Mouse (Mus musculus): Measurements from ENCODE around the gene Ppp4r4. TPM values are rescaled to one million over a fixed set of nuclear protein-coding genes. Genes with fewer than 3 reads are reported as not detected.
"Not testable (repeated sequence)": the region's sequence is repeated elsewhere in the genome, so short reads cannot be mapped to it uniquely, and the experiment has no call there.

Ppp4r4 gene
- polyA plus RNA-seq, 1 experiment from 2014 or later, result 2.5 TPM

GRCm38 (mm10) chr12:103544213-103544612 is 12.1 kb downstream of the Ppp4r4 start:
- no peak for ATAC-seq (ENCODE audit: low FRiP score)
- Histone ChIP-seq H3K27me3 (no peaks in the 10 kb centered on the region), H3K4me1 (replicated peaks) (no peaks in the 10 kb centered on the region), H3K36me3 (no peaks in the 10 kb centered on the region), H3K9ac (no peak overlapping the region), H3K27ac (no peak overlapping the region), H3K4me3 (no peak overlapping the region), H3K9me3 (no peaks in the 10 kb centered on the region), H3K4me2 (no peak overlapping the region)
- 7% methylated on average over 3 of the region's 3 CpGs for WGBS

GRCm38 (mm10) chr12:103547438-103547837 is 15.4 kb downstream of the Ppp4r4 start:
- Histone ChIP-seq H3K9me3 (no peaks in the 10 kb centered on the region), H3K27me3 (no peaks in the 10 kb centered on the region), H3K36me3 (no peaks in the 10 kb centered on the region), H3K4me1 (replicated peaks) (no peaks in the 10 kb centered on the region), H3K27ac (no peak overlapping the region), H3K4me2 (no peak overlapping the region), H3K4me3 (no peak overlapping the region), H3K9ac (no peak overlapping the region)
- no peak for ATAC-seq (ENCODE audit: low FRiP score)
- 17% methylated on average over 2 of the region's 2 CpGs for WGBS

- Histone ChIP-seq H3K27ac (no peak overlapping the region), H3K4me1 (replicated peaks) (no peaks in the 10 kb centered on the region), H3K9me3 (no peaks in the 10 kb centered on the region), H3K27me3 (no peaks in the 10 kb centered on the region), H3K4me2 (no peak overlapping the region), H3K36me3 (no peaks in the 10 kb centered on the region), H3K9ac (no peak overlapping the region), H3K4me3 (no peak overlapping the region)
- ATAC-seq (ENCODE audit: low FRiP score), result no peak
- WGBS, result 81% methylated on average over 4 of the region's 4 CpGs
Observed at GRCm38 (mm10) chr12:103548526-103548925, 16.4 kb downstream of the Ppp4r4 start.

GRCm38 (mm10) chr12:103550047-103550446 is 18.0 kb downstream of the Ppp4r4 start:
- Histone ChIP-seq H3K4me3 (no peak overlapping the region), H3K4me2 (no peak overlapping the region), H3K27me3 (no peaks in the 10 kb centered on the region), H3K27ac (no peak overlapping the region), H3K36me3 (no peaks in the 10 kb centered on the region), H3K4me1 (replicated peaks) (no peaks in the 10 kb centered on the region), H3K9me3 (no peaks in the 10 kb centered on the region), H3K9ac (no peak overlapping the region)
- no peak for ATAC-seq (ENCODE audit: low FRiP score)
- WGBS, result 82% methylated on average over 6 of the region's 6 CpGs

- Histone ChIP-seq H3K9ac (no peak overlapping the region), H3K36me3 (no peaks in the 10 kb centered on the region), H3K4me3 (no peak overlapping the region), H3K4me2 (no peak overlapping the region), H3K9me3 (no peaks in the 10 kb centered on the region), H3K27ac (no peak overlapping the region), H3K4me1 (replicated peaks) (no peaks in the 10 kb centered on the region), H3K27me3 (no peaks in the 10 kb centered on the region)
- no peak for ATAC-seq (ENCODE audit: low FRiP score)
- 78% methylated on average over 4 of the region's 4 CpGs for WGBS
Observed at GRCm38 (mm10) chr12:103551422-103551821, 19.3 kb downstream of the Ppp4r4 start.

- Histone ChIP-seq H3K4me1 (replicated peaks) (no peaks in the 10 kb centered on the region), H3K9ac (no peak overlapping the region), H3K27ac (no peak overlapping the region), H3K36me3 (no peaks in the 10 kb centered on the region), H3K27me3 (no peaks in the 10 kb centered on the region), H3K9me3 (no peaks in the 10 kb centered on the region), H3K4me2 (no peak overlapping the region), H3K4me3 (no peak overlapping the region)
- WGBS, result 92% methylated on average over 2 of the region's 2 CpGs
- no peak for ATAC-seq (ENCODE audit: low FRiP score)
Observed at GRCm38 (mm10) chr12:103552506-103552905, 20.4 kb downstream of the Ppp4r4 start.

- Histone ChIP-seq H3K4me2 (no peak overlapping the region), H3K36me3 (no peaks in the 10 kb centered on the region), H3K27me3 (no peaks in the 10 kb centered on the region), H3K9me3 (no peaks in the 10 kb centered on the region), H3K27ac (no peak overlapping the region), H3K9ac (no peak overlapping the region), H3K4me3 (no peak overlapping the region), H3K4me1 (replicated peaks) (no peaks in the 10 kb centered on the region)
- ATAC-seq (ENCODE audit: low FRiP score), result no peak
- 82% methylated on average over 3 of the region's 3 CpGs for WGBS
Observed at GRCm38 (mm10) chr12:103553497-103553896, 21.4 kb downstream of the Ppp4r4 start.

- Histone ChIP-seq H3K27ac (no peak overlapping the region), H3K9me3 (no peaks in the 10 kb centered on the region), H3K36me3 (no peaks in the 10 kb centered on the region), H3K9ac (no peak overlapping the region), H3K27me3 (no peaks in the 10 kb centered on the region), H3K4me3 (no peak overlapping the region), H3K4me2 (no peak overlapping the region), H3K4me1 (replicated peaks) (no peaks in the 10 kb centered on the region)
- 92% methylated on average over 5 of the region's 5 CpGs for WGBS
- ATAC-seq (ENCODE audit: low FRiP score), result no peak
Observed at GRCm38 (mm10) chr12:103556856-103557255, 24.8 kb downstream of the Ppp4r4 start.

- Histone ChIP-seq H3K9me3 (no peaks in the 10 kb centered on the region), H3K36me3 (no peaks in the 10 kb centered on the region), H3K27me3 (no peaks in the 10 kb centered on the region), H3K27ac (no peak overlapping the region), H3K4me1 (replicated peaks) (no peaks in the 10 kb centered on the region), H3K4me3 (no peak overlapping the region), H3K4me2 (no peak overlapping the region), H3K9ac (no peak overlapping the region)
- no peak for ATAC-seq (ENCODE audit: low FRiP score)
- WGBS, result 60% methylated on average over 1 of the region's 1 CpGs
Observed at GRCm38 (mm10) chr12:103564726-103565125, 32.6 kb downstream of the Ppp4r4 start.

GRCm38 (mm10) chr12:103565151-103565550 is 33.1 kb downstream of the Ppp4r4 start:
- no peak overlapping the region for H3K4me3 ChIP-seq
- H3K9ac ChIP-seq, result no peak overlapping the region
- no peaks in the 10 kb centered on the region for H3K36me3 ChIP-seq
- no peak for ATAC-seq (ENCODE audit: low FRiP score)
- H3K9me3 ChIP-seq, result no peaks in the 10 kb centered on the region
- no peak overlapping the region for H3K27ac ChIP-seq
- no peaks in the 10 kb centered on the region for H3K4me1 ChIP-seq (replicated peaks)
- WGBS, result 90% methylated on average over 7 of the region's 7 CpGs
- no peaks in the 10 kb centered on the region for H3K27me3 ChIP-seq
- H3K4me2 ChIP-seq, result no peak overlapping the region

- Histone ChIP-seq H3K36me3 (no peaks in the 10 kb centered on the region), H3K4me3 (no peak overlapping the region), H3K9me3 (no peaks in the 10 kb centered on the region), H3K4me2 (no peak overlapping the region), H3K9ac (no peak overlapping the region), H3K4me1 (replicated peaks) (no peaks in the 10 kb centered on the region), H3K27ac (no peak overlapping the region), H3K27me3 (no peaks in the 10 kb centered on the region)
- no peak for ATAC-seq (ENCODE audit: low FRiP score)
- WGBS, result 70% methylated on average over 3 of the region's 3 CpGs
Observed at GRCm38 (mm10) chr12:103567129-103567528, 35.0 kb downstream of the Ppp4r4 start.

GRCm38 (mm10) chr12:103569690-103570089 is 37.6 kb downstream of the Ppp4r4 start:
- no peaks in the 10 kb centered on the region for H3K27me3 ChIP-seq
- no peak overlapping the region for H3K27ac ChIP-seq
- no peaks in the 10 kb centered on the region for H3K36me3 ChIP-seq
- ATAC-seq (ENCODE audit: low FRiP score), result no peak
- H3K4me2 ChIP-seq, result no peak overlapping the region
- H3K9ac ChIP-seq, result no peak overlapping the region
- H3K9me3 ChIP-seq, result no peaks in the 10 kb centered on the region
- no peak overlapping the region for H3K4me3 ChIP-seq
- 75% methylated on average over 6 of the region's 6 CpGs for WGBS
- no peaks in the 10 kb centered on the region for H3K4me1 ChIP-seq (replicated peaks)

GRCm38 (mm10) chr12:103578148-103578547 is 46.1 kb downstream of the Ppp4r4 start:
- H3K9me3 ChIP-seq; H3K27ac ChIP-seq; H3K27me3 ChIP-seq; H3K4me1 ChIP-seq (replicated peaks); H3K4me3 ChIP-seq; ATAC-seq (ENCODE audit: low FRiP score); H3K4me2 ChIP-seq; H3K9ac ChIP-seq; H3K36me3 ChIP-seq: not testable (repeated sequence)
- 94% methylated on average over 6 of the region's 6 CpGs for WGBS

GRCm38 (mm10) chr12:103583771-103584170 is 51.7 kb downstream of the Ppp4r4 start:
- Histone ChIP-seq H3K9me3 (no peaks in the 10 kb centered on the region), H3K9ac (no peak overlapping the region), H3K4me1 (replicated peaks) (no peaks in the 10 kb centered on the region), H3K4me2 (no peak overlapping the region), H3K27me3 (no peaks in the 10 kb centered on the region), H3K36me3 (no peaks in the 10 kb centered on the region), H3K27ac (no peak overlapping the region), H3K4me3 (no peak overlapping the region)
- 78% methylated on average over 8 of the region's 8 CpGs for WGBS
- ATAC-seq (ENCODE audit: low FRiP score), result no peak
